ENCODE assay signal across 18 mouse cellular contexts in genomic region chr5:112486415-112486814, GRCm38 (mm10). TPM values are rescaled to one million over a fixed set of nuclear protein-coding genes. Genes with fewer than 3 reads are reported as not detected.
DNase-seq lines count a peak whose midpoint lies in the region; ATAC-seq and TF ChIP-seq lines count a peak whose summit lies in the region.
"Had no signal": no experiment of that assay in that cellular context is flagged by ENCODE, and none has a peak within 500 bp of the region (broad histone marks: within the 10 kb centered on the region; RNA-seq: fewer than 3 reads in every experiment).

No protein-coding gene starts in this region.

- H3K4me2 ChIP-seq in lung, postnatal 0 days (replicated peaks; ENCODE audit: low read depth, low read length), result no peak overlapping the region
- H3K4me2 ChIP-seq: embryonic facial prominence, embryonic 12.5 days; liver, embryonic 13.5 days; midbrain, embryonic 11.5 days had no signal

- TF ChIP-seq EP300 in lung, postnatal 0 days (IDR thresholded peaks at IDR 0.05), result no peak

- 45% methylated on average over 5 of the region's 5 CpGs for WGBS in lung, postnatal 0 days
- WGBS in thymus, adult 2 months, result 65% methylated on average over 5 of the region's 5 CpGs

- no peak for TF ChIP-seq POLR2A in thymus, adult 2 months (IDR thresholded peaks at IDR 0.05; ENCODE audit: control insufficient read depth, extremely low read depth, insufficient read depth, low read length, poor library complexity)

- TF ChIP-seq CTCF in lung, postnatal 0 days (IDR thresholded peaks at IDR 0.05), result no peak
- no peak for TF ChIP-seq CTCF in thymus, adult 2 months (IDR thresholded peaks at IDR 0.05; ENCODE audit: borderline replicate concordance, control insufficient read depth, extremely low read depth, insufficient read depth, low read length, poor library complexity)

- peak; percentile 93 for DNase-seq in heart, adult 11 months
- DNase-seq in heart, postnatal 25 days (ENCODE audit: low spot score), result no peak
- DNase-seq in lung, postnatal 10 days, result peak; percentile 22
- no peak for DNase-seq in lung, postnatal 0 days (ENCODE audit: low spot score)
- peak; percentile 13 to 14 for DNase-seq in heart, postnatal 10 days
- DNase-seq in thymus, adult 2 months, result no peak
- no peak for DNase-seq in Muller cell, postnatal 12 days (ENCODE audit: inconsistent ontology term)
- DNase-seq: gastrocnemius, postnatal 14 days; liver, embryonic 13.5 days; lung, postnatal 4 days; right cerebral cortex, postnatal 4 days; thymus, adult 18-20 months had no signal

- no peak for ATAC-seq in lung, postnatal 0 days
- ATAC-seq: hindbrain, postnatal 0 days had no signal

- no peak overlapping the region for H3K4me3 ChIP-seq in lung, postnatal 0 days (ENCODE audit: low read depth, low read length)
- H3K4me3 ChIP-seq in thymus, adult 2 months (ENCODE audit: control insufficient read depth, insufficient read depth, low read length), result no peak overlapping the region
- H3K4me3 ChIP-seq: embryonic facial prominence, embryonic 12.5 days; liver, embryonic 13.5 days had no signal

- no peaks in the 10 kb centered on the region for H3K36me3 ChIP-seq in lung, postnatal 0 days (ENCODE audit: insufficient read depth, low read length)
- no peaks in the 10 kb centered on the region for H3K36me3 ChIP-seq in thymus, adult 2 months (ENCODE audit: control insufficient read depth, insufficient read depth, low read length)
- H3K36me3 ChIP-seq: embryonic facial prominence, embryonic 12.5 days; liver, embryonic 13.5 days had no signal

- no peaks in the 10 kb centered on the region for H3K4me1 ChIP-seq in lung, postnatal 0 days (ENCODE audit: insufficient read depth, low read depth, low read length)
- H3K4me1 ChIP-seq in thymus, adult 2 months (replicated peaks; ENCODE audit: control insufficient read depth, insufficient read depth, low read length), result peaks cover 12% of the 10 kb centered on the region

- no peaks in the 10 kb centered on the region for H3K27me3 ChIP-seq in lung, postnatal 0 days (replicated peaks; ENCODE audit: insufficient read depth, low read length)
- no peaks in the 10 kb centered on the region for H3K27me3 ChIP-seq in thymus, adult 2 months (ENCODE audit: control insufficient read depth, insufficient read depth, low read length)

- H3K9me3 ChIP-seq in lung, postnatal 0 days (ENCODE audit: low read length), result no peaks in the 10 kb centered on the region
- H3K9me3 ChIP-seq: embryonic facial prominence, embryonic 12.5 days; liver, embryonic 13.5 days had no signal

- no peak overlapping the region for H3K9ac ChIP-seq in lung, postnatal 0 days (replicated peaks; ENCODE audit: low read depth)
- H3K9ac ChIP-seq: embryonic facial prominence, embryonic 12.5 days; liver, embryonic 13.5 days had no signal

- intact Hi-C loops in heart, postnatal 25 days (cut with DNase I), result no loop called here
- intact Hi-C loops in heart, postnatal 10 days (cut with DNase I), result no loop called here

- H3K27ac ChIP-seq in lung, postnatal 0 days (ENCODE audit: low read length), result no peak overlapping the region
- H3K27ac ChIP-seq in thymus, adult 2 months (ENCODE audit: control insufficient read depth, insufficient read depth, low read length), result no peak overlapping the region
- H3K27ac ChIP-seq: embryonic facial prominence, embryonic 12.5 days; hindbrain, postnatal 0 days had no signal

RNA-seq across cellular contexts. Expression of gene Gm6588, which starts 37.2 kb away (rescaled TPM):
- total RNA-seq in heart, postnatal 25 days (2021), result not detected
- not detected in 2 replicates for polyA plus RNA-seq in lung, postnatal 0 days (2015; fragmentation: Nextera tagmentation; extraction: Ambion mirVana)
- total RNA-seq in heart, postnatal 10 days (2021), result not detected
- 0.07 TPM in 1 of 2 replicates, not detected in the other for polyA plus RNA-seq in thymus, adult 2 months (2012; rRNA removed)
- total RNA-seq: gastrocnemius, postnatal 14 days; hindbrain, postnatal 0 days had no signal
- polyA plus RNA-seq: embryonic facial prominence, embryonic 12.5 days; frontal cortex, adult 2 months; heart, embryonic 16.5 days; limb, embryonic 11.5 days; liver, embryonic 13.5 days; midbrain, embryonic 11.5 days had no signal

Comparison
In these comparisons a context has a peak if more than half of its experiments do, and no peak if none do; other contexts are left out.
1. DNase-seq: peak in heart, adult 11 months (single experiment), lung, postnatal 10 days (single experiment) and heart, postnatal 10 days (2 of 2); none in heart, postnatal 25 days (single experiment), lung, postnatal 0 days (single experiment), thymus, adult 2 months (single experiment) and Muller cell, postnatal 12 days (single experiment).